Mouse (Mus musculus) 3T3-L1 (cell line): ENCODE results near the gene Dapk3.
A peak's percentile ranks its signal among the peaks of the same experiment; 100 is the strongest.
"Not testable (repeated sequence)": the region's sequence is repeated elsewhere in the genome, so short reads cannot be mapped to it uniquely, and the experiment has no call there.

Experiments
- DNase-seq: peaks from one replicate; pipeline ENCODE4 v3.0.0-alpha.2; 2015; ENCODE audit warnings: low read depth, low spot score

Gene Dapk3

GRCm38 (mm10) chr10:81177958-81178712 is 4.7 kb upstream of the Dapk3 start:
- no peak for DNase-seq

DNA sequence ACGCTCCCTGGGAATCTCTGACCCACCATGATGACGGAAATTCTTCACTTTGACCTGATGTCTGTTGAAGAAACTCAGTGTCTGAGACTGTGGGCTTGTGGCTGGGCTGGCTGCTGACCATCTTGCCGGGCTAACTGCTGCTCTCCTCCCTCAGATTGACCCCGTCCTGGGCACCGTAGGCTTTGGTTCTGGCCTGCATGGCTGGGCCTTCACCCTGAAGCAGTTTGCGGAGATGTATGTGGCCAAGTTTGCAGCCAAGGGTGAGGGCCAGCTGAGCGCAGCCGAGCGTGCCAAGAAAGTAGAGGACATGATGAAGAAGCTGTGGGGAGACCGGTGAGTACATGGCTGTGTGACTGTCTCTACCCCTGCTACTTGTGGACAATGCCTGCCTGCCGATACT is 3.9 kb upstream of the Dapk3 start:
- no peak for DNase-seq

- DNase-seq, result no peak
These were observed 3.1 kb upstream of the Dapk3 start for GRCm38 (mm10) chr10:81179451-81180342.

DNA sequence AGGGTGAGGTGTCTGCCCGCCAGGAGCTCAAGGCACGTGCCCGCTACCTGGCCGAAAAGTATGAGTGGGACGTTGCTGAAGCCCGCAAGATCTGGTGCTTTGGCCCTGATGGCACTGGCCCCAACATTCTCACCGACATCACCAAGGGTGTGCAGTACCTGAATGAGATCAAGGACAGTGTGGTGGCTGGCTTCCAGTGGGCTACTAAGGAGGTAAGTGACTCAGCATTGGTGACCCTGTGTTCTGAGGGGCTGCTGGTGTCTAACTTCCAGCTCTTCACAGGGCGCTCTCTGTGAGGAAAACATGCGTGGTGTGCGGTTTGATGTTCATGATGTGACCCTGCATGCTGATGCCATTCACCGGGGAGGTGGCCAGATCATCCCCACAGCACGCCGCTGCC is 1.9 kb upstream of the Dapk3 start:
- no peak for DNase-seq

DNA sequence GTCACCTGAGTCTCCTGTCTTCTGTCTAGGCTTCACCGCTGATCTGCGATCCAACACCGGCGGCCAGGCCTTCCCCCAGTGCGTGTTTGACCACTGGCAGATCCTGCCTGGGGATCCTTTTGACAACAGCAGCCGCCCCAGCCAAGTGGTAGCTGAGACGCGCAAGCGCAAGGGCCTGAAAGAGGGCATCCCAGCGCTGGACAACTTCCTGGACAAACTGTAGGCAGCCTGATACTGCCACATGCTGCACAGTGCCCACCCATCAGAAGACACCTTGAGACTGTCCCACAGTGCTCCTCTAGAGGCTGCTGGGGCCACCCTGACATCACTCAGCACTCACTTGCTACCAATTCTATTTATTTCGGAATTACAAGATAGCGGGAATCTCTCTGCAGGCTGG is 945 bp upstream of the Dapk3 start:
- not testable (repeated sequence) for DNase-seq

DNA sequence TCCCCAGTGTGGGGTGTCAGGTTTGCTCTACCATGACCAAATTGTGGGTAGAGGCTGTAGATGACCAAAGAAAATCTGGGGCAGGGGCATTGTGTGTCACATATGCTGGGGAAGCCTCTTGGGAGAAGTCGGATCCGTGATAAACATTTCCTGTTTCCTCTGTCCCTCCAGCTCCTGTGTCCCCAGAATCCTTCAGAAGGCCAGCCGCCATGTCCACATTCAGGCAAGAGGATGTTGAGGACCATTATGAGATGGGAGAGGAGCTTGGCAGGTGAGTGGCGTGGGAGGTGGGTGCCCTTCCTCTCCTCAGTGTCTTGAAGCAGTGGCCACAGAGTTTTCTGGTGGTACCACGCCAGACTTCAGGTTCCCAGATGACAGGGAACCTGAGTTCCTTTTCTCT is 1.0 kb downstream of the Dapk3 start, which contains the start of gene 4930442H23Rik:
TSS of gene 4930442H23Rik (minus strand) at position 45 of the 400 bp plus-strand sequence.
- no peak for DNase-seq

- DNase-seq, result peak; percentile 65
These were observed 2.0 kb downstream of the Dapk3 start for GRCm38 (mm10) chr10:81184765-81185164.

DNA sequence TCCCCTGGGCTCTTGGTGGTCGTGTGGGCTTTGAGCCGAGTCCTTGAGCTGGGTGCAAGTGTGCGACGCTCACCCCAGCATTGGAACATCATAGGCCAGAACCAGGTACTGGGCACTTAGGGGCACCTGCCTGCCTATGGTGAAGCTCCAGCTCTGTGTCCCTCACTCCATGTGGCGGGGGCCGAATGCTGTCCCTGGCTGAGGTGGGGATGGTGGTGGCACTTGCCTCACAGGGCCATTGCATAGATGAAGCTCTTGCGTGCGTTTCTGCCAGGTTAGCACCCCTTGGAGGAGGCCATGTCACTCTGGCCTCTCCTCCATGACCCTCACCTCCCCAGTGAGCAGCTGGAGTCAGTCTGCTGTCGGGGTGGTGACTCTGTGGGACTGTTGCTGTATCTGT is 4.4 kb downstream of the Dapk3 start:
- no peak for DNase-seq

DNA sequence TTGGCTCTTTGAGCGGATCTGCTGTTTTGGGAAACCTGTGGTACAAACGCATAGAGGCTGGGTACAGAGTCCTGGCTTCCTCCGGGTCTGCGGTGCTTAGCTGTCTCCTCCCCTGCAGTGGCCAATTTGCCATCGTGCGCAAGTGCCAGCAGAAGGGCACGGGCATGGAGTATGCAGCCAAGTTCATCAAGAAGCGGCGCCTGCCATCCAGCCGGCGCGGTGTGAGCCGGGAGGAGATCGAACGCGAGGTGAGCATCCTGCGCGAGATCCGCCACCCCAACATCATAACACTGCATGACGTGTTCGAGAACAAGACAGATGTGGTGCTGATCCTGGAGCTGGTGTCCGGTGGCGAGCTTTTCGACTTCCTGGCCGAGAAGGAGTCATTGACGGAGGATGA is 7.0 kb downstream of the Dapk3 start:
- DNase-seq, result no peak

DNA sequence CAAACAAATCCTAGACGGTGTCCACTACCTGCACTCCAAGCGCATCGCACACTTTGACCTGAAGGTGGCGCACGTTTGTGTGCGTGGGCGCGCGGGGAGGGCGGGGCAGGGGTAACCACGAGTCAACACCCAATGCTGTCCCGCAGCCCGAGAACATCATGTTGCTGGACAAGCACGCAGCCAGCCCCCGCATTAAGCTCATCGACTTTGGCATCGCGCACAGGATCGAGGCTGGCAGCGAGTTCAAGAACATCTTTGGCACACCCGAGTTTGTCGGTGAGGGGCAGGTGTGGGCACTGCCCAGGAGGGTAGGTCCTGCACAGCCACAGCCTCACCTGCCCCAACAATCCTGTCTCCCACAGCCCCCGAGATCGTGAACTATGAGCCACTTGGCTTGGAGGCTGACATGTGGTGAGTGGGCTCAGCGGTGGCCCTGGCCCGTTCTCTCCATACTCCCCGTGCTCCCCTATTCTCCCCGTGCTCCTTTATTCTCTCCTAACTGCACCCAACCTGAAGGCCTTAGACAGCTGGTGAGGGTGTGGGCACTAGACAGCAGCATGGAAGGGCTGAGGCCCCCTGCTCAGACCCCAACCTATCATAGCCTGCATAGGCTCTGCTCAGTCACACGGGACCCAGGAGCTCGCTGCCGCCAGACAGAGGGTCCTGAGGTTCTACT is 7.6 kb downstream of the Dapk3 start:
- DNase-seq, result no peak

DNA sequence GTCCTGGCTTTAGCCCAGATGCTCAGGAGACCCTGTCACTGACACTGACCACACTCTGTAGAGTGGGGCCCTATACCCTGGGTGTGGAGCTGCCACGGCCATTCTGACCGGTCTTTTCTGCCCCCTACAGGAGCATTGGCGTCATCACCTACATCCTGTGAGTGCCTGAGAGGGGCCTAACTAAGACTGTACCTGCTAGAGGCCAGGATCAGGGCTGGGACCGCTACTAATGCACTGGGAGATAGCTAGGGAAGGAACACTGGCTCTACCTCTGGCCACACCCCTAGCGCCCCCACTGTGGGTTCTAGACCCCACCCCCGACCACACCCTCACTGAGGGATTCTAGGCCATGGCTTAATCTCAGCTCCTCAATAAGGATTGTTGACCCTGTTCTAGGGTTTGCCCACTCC is 8.1 kb downstream of the Dapk3 start:
- no peak for DNase-seq

DNA sequence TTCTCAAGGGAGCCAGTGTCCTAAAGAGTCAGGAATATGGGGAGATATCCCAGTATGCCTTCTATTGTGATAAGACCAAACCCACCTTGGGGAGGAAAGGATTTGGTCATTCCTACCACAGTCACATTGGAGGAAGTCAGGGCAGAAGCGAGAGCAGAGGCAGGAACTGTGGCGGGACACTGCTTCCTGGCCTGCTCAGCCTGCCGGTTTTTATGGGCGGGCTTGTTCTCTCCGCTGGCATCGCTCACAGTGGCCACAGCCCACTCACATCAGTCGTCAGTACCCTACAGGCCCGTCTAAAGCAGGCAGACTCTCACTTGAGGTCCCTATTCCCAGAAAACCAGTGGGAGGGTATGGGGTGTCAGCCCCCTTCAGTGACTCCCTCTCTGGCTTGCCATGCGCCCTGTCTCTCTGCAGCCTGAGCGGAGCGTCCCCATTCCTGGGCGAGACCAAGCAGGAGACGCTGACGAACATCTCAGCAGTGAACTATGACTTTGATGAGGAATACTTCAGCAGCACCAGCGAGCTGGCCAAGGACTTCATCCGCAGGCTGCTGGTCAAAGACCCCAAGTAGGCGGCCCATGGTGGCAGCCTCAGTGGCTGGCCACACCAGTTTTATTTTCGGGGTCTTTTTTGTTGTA is 8.7 kb downstream of the Dapk3 start:
- no peak for DNase-seq

- no peak for DNase-seq
These were observed 9.6 kb downstream of the Dapk3 start for GRCm38 (mm10) chr10:81192270-81192967.

DNA sequence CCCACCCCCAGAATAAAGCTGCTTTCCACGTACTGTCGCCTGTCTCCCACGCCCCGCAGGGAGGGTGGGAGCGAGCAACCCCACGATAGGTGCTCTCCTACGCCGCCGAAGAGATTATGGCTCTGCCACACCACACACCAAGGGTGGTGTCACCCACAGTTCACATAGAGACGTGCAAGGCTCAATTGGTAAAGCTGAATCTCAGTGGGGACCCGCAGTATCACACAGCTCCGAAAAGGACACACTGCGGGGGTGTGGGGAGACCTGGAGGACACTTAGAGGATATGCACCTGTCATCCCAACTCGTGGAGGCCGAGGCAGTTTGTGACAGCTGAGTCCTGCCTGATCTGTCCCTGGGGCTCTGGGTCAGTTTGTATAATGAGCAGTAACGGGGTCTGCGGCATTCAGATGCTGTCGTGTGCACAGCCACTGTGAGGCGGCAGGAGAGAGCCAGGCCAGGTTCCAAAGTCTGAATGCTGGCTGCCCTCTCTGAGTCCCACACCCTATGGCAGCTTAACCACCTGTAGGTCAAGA is 10.2 kb downstream of the Dapk3 start:
- DNase-seq, result no peak

GRCm38 (mm10) chr10:81193991-81194774 is 11.4 kb downstream of the Dapk3 start:
- no peak for DNase-seq

DNA sequence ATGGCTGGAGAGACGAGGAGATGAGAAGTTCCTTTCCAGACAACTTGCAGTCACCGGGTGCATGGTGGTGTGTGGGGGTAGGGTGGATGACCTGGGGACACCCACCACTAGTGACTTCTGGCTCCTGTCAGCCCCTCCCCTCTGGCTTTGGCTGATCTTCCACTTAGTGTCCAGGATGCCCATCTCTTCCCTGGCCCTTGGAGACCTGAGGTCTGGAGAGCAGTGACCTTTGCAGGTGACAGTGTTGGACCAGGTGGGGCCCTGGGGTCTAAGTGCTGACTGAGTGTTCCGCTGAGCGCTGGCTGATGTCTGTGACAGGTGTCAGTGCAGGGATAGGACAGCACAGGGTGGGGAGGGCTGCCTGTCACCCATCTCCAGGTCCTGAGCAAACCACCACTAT is 12.5 kb downstream of the Dapk3 start:
- no peak for DNase-seq

- DNase-seq, result no peak
These were observed 13.8 kb downstream of the Dapk3 start for GRCm38 (mm10) chr10:81196470-81197065.

GRCm38 (mm10) chr10:81197305-81197704 is 14.5 kb downstream of the Dapk3 start:
- no peak for DNase-seq

DNA sequence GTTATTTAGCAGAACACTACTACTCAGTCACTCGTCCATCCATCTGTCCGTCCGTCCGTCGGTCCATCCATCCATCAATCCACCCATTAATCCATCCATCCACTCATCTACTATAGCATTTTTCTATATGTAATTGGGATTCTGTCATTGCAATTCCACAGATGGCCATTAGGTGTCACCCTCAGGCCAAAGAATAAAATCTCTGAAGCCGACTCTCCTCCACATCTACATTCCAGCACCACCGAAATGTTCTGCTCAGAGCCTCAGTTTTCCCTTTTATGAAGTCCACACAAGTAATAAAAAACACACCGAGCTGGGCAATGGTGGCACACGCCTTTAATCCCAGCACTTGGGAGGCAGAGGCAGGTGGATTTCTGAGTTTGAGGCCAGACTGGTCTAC is 15.4 kb downstream of the Dapk3 start:
- peak; percentile 84 for DNase-seq

DNA sequence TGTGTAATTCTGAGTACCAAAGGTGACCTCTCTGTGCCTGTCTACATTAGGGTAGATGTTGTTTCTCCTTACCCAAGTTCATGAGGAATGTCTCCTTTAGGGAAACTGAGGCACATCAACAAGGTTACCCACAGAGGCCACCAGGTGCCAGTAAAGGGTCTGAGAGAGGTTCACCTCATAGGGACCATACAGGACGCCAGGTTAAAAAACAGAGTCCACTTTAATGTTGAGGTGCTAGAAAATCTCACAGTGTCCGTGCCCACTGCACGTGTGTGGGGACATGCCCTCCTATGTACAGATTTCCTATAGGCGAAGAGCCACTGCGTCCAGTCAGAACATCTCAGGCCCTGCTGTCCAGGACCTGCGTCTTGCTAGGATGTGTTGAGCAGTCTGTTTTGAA is 16.2 kb downstream of the Dapk3 start:
- no peak for DNase-seq
